Mouse (Mus musculus) heart, embryonic 12.5 days (tissue): ENCODE measurements around the gene Zfp654. TPM values are rescaled to one million over a fixed set of nuclear protein-coding genes. Genes with fewer than 3 reads are reported as not detected.

Experiments
- ATAC-seq: fragments of 200-750 bp; cut with Nextera tagmentation; 2 replicates; pipeline ENCODE4 v1.8.0; 2017; ENCODE audit warnings: moderate TSS enrichment, moderate library complexity; ENCODE audit not compliant: insufficient number of reproducible peaks, low FRiP score
- H3K27ac ChIP-seq: fragments of 300-500 bp; sonication (generic); 2 replicates; pipeline ENCODE4 v1.5.1; 2016; ENCODE audit warnings: mild to moderate bottlenecking, moderate library complexity; ENCODE audit not compliant: poor library complexity, severe bottlenecking
- H3K27me3 ChIP-seq: fragments of 300-500 bp; sonication (generic); replicated peaks from 2 replicates; pipeline ENCODE4 v1.6.1; 2016; ENCODE audit warnings: mild to moderate bottlenecking, moderate library complexity
- H3K36me3 ChIP-seq: fragments of 300-500 bp; sonication (generic); 2 replicates; pipeline ENCODE4 v1.6.1; 2016; ENCODE audit warnings: mild to moderate bottlenecking, moderate library complexity
- H3K4me1 ChIP-seq: fragments of 300-500 bp; sonication (generic); replicated peaks from 2 replicates; pipeline ENCODE4 v1.6.1; 2016; ENCODE audit warnings: mild to moderate bottlenecking
- H3K4me2 ChIP-seq: fragments of 300-500 bp; sonication (generic); 2 replicates; pipeline ENCODE4 v1.6.1; 2016; ENCODE audit warnings: mild to moderate bottlenecking, moderate library complexity
- H3K4me3 ChIP-seq: fragments of 300-500 bp; sonication (generic); 2 replicates; pipeline ENCODE4 v1.5.1; 2016; ENCODE audit warnings: mild to moderate bottlenecking
- H3K9ac ChIP-seq: fragments of 300-500 bp; sonication (generic); 2 replicates; pipeline ENCODE4 v1.6.1; 2016; ENCODE audit warnings: mild to moderate bottlenecking, moderate library complexity
- H3K9me3 ChIP-seq: fragments of 300-500 bp; sonication (generic); replicated peaks from 2 replicates; pipeline ENCODE4 v1.6.1; 2016; ENCODE audit warnings: mild to moderate bottlenecking, moderate library complexity
- WGBS: fragments of 180-500 bp; shearing (Covaris S2); methylation state at CpG from one replicate; pipeline ENCODE4 v1.1.7; 2016; 5-methylcytosine and 5-hydroxymethylcytosine counted together
- polyA plus RNA-seq: library from polyadenylated mRNA; unstranded; fragments of >200 nt; fragmentation: Nextera tagmentation; extraction: Ambion mirVana; gene quantifications from 2 replicates; pipeline ENCODE4 v1.2.1, GENCODE M21; 2016

The Zfp654 gene
- 10.0 and 10.3 TPM in 2 replicates for polyA plus RNA-seq

- H3K4me3 ChIP-seq, result peak within 1 kb of the TSS; percentile 84
- H3K27ac ChIP-seq, result peak within 1 kb of the TSS; percentile 97
- H3K4me1 ChIP-seq, result peaks cover 13% of the 10 kb centered on the region; the same call in 1 of the 2 replicates
- peak within 1 kb of the TSS; percentile 98 for H3K9ac ChIP-seq
- peak; percentile 100 for ATAC-seq
- peaks cover 19% of the 10 kb centered on the region for H3K36me3 ChIP-seq
- H3K27me3 ChIP-seq, result no peaks in the 10 kb centered on the region
- H3K4me2 ChIP-seq, result peak within 1 kb of the TSS; percentile 77
- no peaks in the 10 kb centered on the region for H3K9me3 ChIP-seq
- WGBS, result under 1% methylated on average over 70 of the region's 85 CpGs
Observed at GRCm38 (mm10) chr16:64851563-64852362, at the start of gene Zfp654, which contains the start of gene Cggbp1. TSS of gene Zfp654 (minus strand) at chr16:64851652. TSS of gene Cggbp1 (plus strand) at chr16:64851996.

- Histone ChIP-seq H3K27me3 (no peaks in the 10 kb centered on the region), H3K27ac (no peak overlapping the region), H3K9ac (no peak overlapping the region), H3K9me3 (no peaks in the 10 kb centered on the region), H3K4me1 (no peaks in the 10 kb centered on the region), H3K4me3 (no peak overlapping the region), H3K36me3 (no peaks in the 10 kb centered on the region), H3K4me2 (no peak overlapping the region)
- WGBS, result 66% methylated on average over 2 of the region's 2 CpGs
- ATAC-seq, result no peak
Observed at GRCm38 (mm10) chr16:64899084-64899483, 47.6 kb upstream of the Zfp654 start.

GRCm38 (mm10) chr16:64889496-64889895 is 38.0 kb upstream of the Zfp654 start:
- ATAC-seq, result no peak
- H3K4me3 ChIP-seq, result no peak overlapping the region
- peaks cover 5% of the 10 kb centered on the region for H3K4me1 ChIP-seq
- peaks cover 11% of the 10 kb centered on the region for H3K9me3 ChIP-seq
- H3K27ac ChIP-seq, result no peak overlapping the region
- no peak overlapping the region for H3K9ac ChIP-seq
- H3K36me3 ChIP-seq, result no peaks in the 10 kb centered on the region
- 87% methylated on average over 3 of the region's 3 CpGs for WGBS
- no peaks in the 10 kb centered on the region for H3K27me3 ChIP-seq
- H3K4me2 ChIP-seq, result no peak overlapping the region

- Histone ChIP-seq H3K9ac (no peak overlapping the region), H3K4me1 (peaks cover 14% of the 10 kb centered on the region), H3K9me3 (peaks cover 11% of the 10 kb centered on the region), H3K36me3 (no peaks in the 10 kb centered on the region), H3K4me3 (no peak overlapping the region), H3K4me2 (no peak overlapping the region), H3K27me3 (no peaks in the 10 kb centered on the region), H3K27ac (no peak overlapping the region)
- 43% methylated on average over 4 of the region's 4 CpGs for WGBS
- no peak for ATAC-seq
Observed at GRCm38 (mm10) chr16:64885547-64885946, 34.1 kb upstream of the Zfp654 start.

- Histone ChIP-seq H3K4me1 (peaks cover 14% of the 10 kb centered on the region), H3K9me3 (peaks cover 11% of the 10 kb centered on the region), H3K36me3 (no peaks in the 10 kb centered on the region), H3K4me3 (no peak overlapping the region), H3K4me2 (no peak overlapping the region), H3K27ac (no peak overlapping the region), H3K9ac (no peak overlapping the region), H3K27me3 (no peaks in the 10 kb centered on the region)
- no peak for ATAC-seq
- WGBS, result 35% methylated on average over 3 of the region's 3 CpGs
Observed at GRCm38 (mm10) chr16:64885142-64885541, 33.7 kb upstream of the Zfp654 start.

GRCm38 (mm10) chr16:64884420-64884838 is 33.0 kb upstream of the Zfp654 start:
- Histone ChIP-seq H3K4me1 (peaks cover 14% of the 10 kb centered on the region), H3K36me3 (no peaks in the 10 kb centered on the region), H3K27ac (no peak overlapping the region), H3K27me3 (no peaks in the 10 kb centered on the region), H3K4me3 (no peak overlapping the region), H3K9ac (no peak overlapping the region), H3K4me2 (no peak overlapping the region), H3K9me3 (peaks cover 9% of the 10 kb centered on the region)
- 11% methylated on average over 3 of the region's 3 CpGs for WGBS
- ATAC-seq, result no peak

GRCm38 (mm10) chr16:64883896-64884295 is 32.4 kb upstream of the Zfp654 start:
- no peak for ATAC-seq
- no peaks in the 10 kb centered on the region for H3K36me3 ChIP-seq
- peaks cover 6% of the 10 kb centered on the region for H3K9me3 ChIP-seq
- 0 out of 2 replicates have a peak overlapping the region, but pooled peaks have one; percentile 5 for H3K27ac ChIP-seq
- no peak overlapping the region for H3K9ac ChIP-seq
- peak overlapping the region; percentile 16; the same call in 1 of the 2 replicates for H3K4me2 ChIP-seq
- H3K27me3 ChIP-seq, result no peaks in the 10 kb centered on the region
- no peak overlapping the region for H3K4me3 ChIP-seq
- 16% methylated on average over 5 of the region's 5 CpGs for WGBS
- H3K4me1 ChIP-seq, result peaks cover 14% of the 10 kb centered on the region

- no peak for ATAC-seq
- Histone ChIP-seq H3K4me3 (no peak overlapping the region), H3K4me2 (no peak overlapping the region), H3K4me1 (peaks cover 14% of the 10 kb centered on the region), H3K9me3 (no peaks in the 10 kb centered on the region), H3K27me3 (no peaks in the 10 kb centered on the region), H3K36me3 (no peaks in the 10 kb centered on the region), H3K9ac (no peak overlapping the region), H3K27ac (no peak overlapping the region)
- WGBS, result 82% methylated on average over 2 of the region's 2 CpGs
Observed at GRCm38 (mm10) chr16:64881442-64881841, 30.0 kb upstream of the Zfp654 start.

GRCm38 (mm10) chr16:64880986-64881385 is 29.5 kb upstream of the Zfp654 start:
- Histone ChIP-seq H3K36me3 (no peaks in the 10 kb centered on the region), H3K4me2 (no peak overlapping the region), H3K9me3 (no peaks in the 10 kb centered on the region), H3K9ac (no peak overlapping the region), H3K27me3 (no peaks in the 10 kb centered on the region), H3K27ac (no peak overlapping the region), H3K4me3 (no peak overlapping the region), H3K4me1 (peaks cover 14% of the 10 kb centered on the region)
- ATAC-seq, result no peak
- WGBS, result 65% methylated on average over 3 of the region's 3 CpGs

- no peak overlapping the region for H3K27ac ChIP-seq
- 67% methylated on average over 5 of the region's 5 CpGs for WGBS
- H3K4me2 ChIP-seq, result no peak overlapping the region
- ATAC-seq, result no peak
- H3K4me3 ChIP-seq, result no peak overlapping the region
- no peaks in the 10 kb centered on the region for H3K9me3 ChIP-seq
- peaks cover 11% of the 10 kb centered on the region for H3K4me1 ChIP-seq
- no peak overlapping the region for H3K9ac ChIP-seq
- H3K27me3 ChIP-seq, result no peaks in the 10 kb centered on the region
- H3K36me3 ChIP-seq, result no peaks in the 10 kb centered on the region
Observed at GRCm38 (mm10) chr16:64879735-64880134, 28.3 kb upstream of the Zfp654 start.

GRCm38 (mm10) chr16:64878611-64879132 is 27.2 kb upstream of the Zfp654 start:
- Histone ChIP-seq H3K9ac (no peak overlapping the region), H3K4me1 (peaks cover under 1% of the 10 kb centered on the region; the same call in 1 of the 2 replicates), H3K36me3 (no peaks in the 10 kb centered on the region), H3K27ac (no peak overlapping the region), H3K9me3 (no peaks in the 10 kb centered on the region), H3K4me3 (no peak overlapping the region), H3K4me2 (no peak overlapping the region), H3K27me3 (no peaks in the 10 kb centered on the region)
- WGBS, result 88% methylated on average over 3 of the region's 3 CpGs
- no peak for ATAC-seq
